Mouse (Mus musculus) ZHBTc4 (cell line): ENCODE measurements at regions not wholly inside any gene's neighbourhood (a gene's known extent, or its start where the extent isn't known, plus 50 kb on each side); places are given as distances from the start of the nearest gene placed in this dataset.
A peak's percentile ranks its signal among the peaks of the same experiment; 100 is the strongest.

Source experiments
- DNase-seq: peaks from one replicate; pipeline ENCODE4 v3.0.0-alpha.2; 2011; ENCODE audit warnings: low read depth, low spot score

DNA sequence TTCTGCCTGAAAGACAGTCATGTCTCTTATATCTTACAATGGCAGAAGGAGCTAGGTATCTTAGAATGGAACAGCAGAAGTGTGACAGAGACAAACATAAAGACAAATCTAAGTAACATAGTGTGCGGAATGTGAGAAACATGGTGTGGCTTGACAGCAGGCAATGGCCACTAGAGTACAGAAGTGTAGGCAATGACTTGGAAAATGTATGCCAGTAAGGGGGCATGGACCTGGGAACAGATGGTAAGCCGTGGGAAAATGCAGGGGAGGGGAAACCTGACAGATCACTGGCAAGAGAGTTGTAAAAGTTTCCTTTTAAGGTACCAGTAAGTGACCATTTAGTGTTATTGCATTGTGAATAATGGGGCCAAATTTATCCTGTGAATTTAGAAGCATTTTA lies 1238.0 kb upstream of the Slc7a12 start:
- no peak for DNase-seq

DNA sequence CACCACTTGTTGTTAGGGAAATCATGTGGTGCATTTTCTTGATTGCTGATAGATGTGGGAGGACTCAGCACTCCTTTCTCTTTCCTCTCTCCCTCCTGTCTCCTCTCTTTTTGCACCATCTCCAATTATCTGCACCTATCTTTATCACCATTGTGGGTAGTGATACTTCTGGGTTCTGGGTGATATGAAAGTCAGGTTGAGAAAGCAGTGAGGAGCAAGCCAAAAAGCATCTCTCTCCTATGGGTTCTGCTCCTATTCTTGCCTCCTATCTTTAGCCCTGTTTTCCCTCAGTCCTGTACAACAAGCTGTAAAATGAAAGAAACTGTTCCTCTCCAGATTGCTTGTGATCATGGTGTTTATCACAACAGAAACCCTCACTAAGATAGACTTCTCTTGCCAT lies 1233.0 kb upstream of the Slc7a12 start:
- DNase-seq: no peak

DNA sequence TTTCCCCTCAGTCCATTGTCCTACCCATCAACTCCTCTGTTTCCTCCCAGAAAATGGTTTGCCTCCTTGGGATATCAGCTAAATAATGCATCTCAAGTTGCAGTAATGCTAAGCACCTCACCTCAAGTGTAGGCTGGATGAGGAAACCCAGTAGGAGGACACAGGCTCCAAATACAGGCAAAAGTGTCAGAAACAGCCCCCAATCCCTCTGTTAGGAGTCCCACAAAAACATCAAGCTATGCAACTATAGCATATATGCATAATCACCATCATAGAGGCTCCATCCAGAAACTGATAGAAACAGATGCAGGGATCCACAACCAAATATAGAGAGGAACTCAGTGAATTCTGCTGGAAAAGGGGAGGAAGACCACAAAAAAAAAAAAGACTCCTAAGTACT lies 1231.7 kb upstream of the Slc7a12 start:
- no peak for DNase-seq

DNA sequence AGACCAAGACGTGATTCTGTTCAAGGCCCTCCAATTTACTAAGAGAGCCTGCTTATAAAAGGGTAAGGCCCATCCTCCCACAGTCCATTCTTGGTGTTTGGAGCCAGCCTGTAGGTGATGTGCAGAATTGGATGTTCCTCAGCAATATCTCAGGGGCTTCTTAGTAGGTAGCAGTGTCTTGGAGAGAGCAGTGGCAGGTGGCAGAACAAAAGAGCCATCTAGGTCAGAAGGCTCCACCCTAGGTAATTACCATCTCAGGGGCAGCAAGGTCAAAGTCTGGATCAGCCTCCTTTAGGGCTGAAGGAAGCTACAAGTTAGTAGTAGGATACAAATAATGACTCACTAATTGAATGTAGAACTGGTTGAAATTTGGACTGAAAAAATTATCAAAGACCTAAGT lies 1229.8 kb upstream of the Slc7a12 start:
- peak; percentile 59 for DNase-seq

DNA sequence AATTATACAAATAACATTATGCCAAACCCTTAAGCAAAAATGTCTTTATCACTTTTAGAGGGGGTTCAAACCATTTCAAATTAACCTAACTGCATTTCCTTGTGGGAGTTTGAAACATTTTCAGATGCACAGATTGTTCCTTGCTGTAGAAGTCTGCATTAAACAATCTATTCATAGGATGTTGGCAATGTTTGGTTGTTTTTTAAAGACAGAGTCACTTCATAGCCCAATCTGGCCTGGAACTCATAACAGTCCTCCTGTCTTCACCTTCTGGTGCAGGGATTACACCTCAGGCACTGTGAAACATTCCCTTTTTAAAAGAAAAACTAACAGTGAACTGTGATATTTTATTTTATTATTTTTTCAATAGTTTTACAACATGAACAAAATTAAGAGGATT lies 1226.4 kb upstream of the Slc7a12 start:
- DNase-seq: no peak
